Mouse (Mus musculus) right cerebral cortex, postnatal 14 days (tissue): ENCODE data around the gene Ptov1.

Source experiments
- DNase-seq: peaks from one replicate; pipeline ENCODE4 v3.0.0; 2022

Ptov1 gene

GRCm38 (mm10) chr7:44856265-44856916 lies 13.2 kb downstream of the Ptov1 start:
- DNase-seq = no peak

DNA sequence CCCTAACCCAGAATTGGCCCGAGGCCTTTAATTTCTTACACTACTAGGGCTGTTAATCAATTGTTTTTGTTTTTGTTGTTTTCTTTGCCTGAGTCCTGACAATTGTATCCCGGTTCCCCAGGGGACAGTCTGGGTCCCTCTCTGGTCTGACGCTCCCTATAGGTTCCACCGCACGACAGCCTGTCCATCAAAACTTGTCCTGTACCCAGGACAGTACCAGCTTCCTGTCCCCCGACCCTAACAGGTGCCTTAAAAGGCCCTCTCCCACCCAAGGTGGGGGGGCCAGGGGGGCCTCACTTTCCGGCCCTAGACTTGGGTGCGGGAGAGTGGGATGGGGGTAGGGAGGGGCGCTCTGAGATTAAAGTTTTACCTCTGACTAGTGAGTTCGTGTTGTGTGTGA lies 14.6 kb downstream of the Ptov1 start:
- no peak for DNase-seq

- DNase-seq = peak; percentile 72
Observed at GRCm38 (mm10) chr7:44854356-44855031, 15.1 kb downstream of the Ptov1 start.

- DNase-seq = no peak
Observed at GRCm38 (mm10) chr7:44853596-44854355, 15.8 kb downstream of the Ptov1 start.

GRCm38 (mm10) chr7:44853065-44853464 lies 16.5 kb downstream of the Ptov1 start:
- DNase-seq = no peak

- no peak for DNase-seq
Observed at GRCm38 (mm10) chr7:44852259-44853027, 17.1 kb downstream of the Ptov1 start.

DNA sequence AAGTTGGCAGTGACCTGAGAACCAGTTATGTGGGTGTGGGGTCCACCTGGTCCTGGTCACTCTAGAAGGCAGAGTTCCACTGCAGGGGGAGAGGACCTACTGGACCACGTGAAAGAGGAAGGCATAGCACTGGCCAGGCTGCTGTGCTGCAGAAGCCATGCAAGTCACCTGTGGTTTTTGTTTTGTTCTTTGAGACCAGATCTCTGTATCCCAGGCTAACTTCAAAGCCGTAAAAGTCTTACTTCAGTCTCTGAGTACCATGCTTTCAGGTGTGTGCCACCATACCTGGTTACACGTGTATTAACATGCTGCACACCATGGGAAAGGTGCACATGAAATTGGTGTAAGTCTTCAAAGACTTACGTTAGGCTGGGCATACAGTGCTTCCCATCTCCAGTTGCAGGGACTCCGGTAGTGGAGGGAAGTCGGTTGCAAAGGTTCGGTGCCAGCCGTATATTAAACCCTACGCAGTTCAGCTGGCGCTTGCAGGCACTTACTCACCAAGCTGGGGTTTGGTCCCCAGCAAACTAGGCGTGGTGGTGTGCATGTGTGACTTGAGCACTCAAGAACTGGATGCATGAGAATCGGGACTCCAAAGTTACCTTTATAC lies 17.9 kb downstream of the Ptov1 start:
- DNase-seq = no peak

GRCm38 (mm10) chr7:44850789-44851624 lies 18.6 kb downstream of the Ptov1 start:
- no peak for DNase-seq

DNA sequence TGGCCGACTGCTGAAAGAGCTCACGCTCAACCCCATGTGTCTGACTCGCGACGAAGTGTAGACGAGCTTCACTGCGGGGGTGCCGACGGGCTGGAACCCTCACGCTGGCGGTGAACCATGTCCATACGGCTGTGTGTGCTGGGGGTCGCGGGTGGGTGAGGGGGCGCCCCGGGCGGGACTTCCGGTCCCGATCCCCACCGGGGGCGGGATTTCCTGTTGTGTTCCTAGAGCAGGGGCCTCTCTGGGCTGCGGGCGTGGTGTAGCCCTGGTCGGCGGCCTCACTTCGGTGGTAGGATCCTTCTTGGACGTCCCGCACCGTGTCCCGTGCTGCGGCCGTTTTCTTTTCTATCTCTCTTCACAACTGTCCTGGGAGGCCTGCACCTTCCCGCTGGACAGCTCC lies 19.4 kb downstream of the Ptov1 start:
- DNase-seq = peak; percentile 79

DNA sequence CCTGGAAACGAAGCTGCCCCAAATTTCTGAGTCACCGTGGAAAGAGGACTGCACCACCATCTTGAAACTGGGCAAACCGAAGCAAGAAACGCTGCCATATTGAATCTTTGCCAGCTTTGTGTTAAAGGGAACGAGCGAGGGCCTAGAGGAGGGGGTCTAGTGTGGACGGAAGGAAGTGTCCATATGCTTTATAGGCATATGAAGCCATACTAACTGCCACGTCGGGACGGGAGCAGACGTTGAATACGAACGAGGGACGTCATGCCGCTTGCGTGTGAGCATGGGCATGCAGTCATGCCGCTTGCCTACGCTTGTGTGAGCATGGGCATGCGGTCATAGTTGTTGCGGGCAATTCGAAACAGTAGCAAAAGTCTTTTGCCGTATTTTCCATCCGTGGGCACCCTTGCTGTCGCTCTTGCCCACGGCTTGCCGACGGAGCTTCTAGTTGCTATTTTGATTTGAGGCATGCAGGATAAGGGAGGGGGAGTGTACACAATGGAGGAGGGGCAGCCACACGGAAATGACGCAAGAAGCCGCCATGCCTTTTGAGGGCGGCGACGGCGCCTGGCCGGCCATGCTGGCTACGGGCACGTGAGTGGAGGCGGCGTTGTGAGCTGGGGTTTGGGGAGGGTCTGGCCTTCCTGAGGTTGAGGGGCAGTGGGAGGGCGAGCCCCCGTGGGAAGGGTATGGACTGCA lies 20.0 kb downstream of the Ptov1 start:
- peak; percentile 89 for DNase-seq

DNA sequence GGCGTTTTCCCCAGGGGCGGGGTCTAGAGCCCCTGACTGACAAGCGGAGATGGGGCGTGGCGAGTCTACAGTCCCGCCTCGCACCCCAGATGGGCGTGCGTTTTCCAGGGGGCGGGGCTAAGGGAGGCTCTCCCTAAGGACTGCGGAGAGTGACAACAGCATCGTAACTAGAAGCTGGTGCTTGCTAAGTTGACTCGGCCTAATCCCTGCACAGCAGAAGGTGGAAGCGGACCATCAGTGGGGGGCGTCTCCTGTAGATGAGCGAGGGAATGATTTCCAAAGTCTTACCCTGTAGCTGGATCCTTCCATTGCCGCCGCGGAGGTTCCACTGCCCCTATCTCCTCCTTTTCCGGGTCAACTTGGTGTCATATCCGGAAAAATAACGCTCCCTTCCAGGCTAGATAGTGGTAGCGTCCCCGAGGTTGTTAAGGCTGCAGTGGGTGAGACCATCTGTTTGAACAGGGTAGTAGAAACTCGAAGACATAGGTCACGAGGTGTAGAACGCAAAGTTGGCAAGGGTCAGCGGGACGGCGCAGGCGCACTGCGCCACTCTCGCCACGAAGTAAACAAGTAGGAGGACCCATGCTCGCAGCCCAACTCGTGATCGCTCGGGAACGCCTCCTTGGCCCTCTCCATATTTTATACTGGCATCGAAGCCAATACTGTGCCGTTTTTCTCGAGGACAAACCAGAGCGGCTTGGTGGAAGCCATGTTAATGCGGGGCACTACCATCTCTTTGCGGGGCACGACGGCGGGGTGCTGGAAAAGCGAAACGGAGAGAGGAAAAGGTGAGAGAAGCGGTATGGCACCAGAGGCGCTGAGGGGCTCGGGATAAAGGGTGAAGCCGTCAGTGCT lies 20.8 kb downstream of the Ptov1 start, which contains the start of the genes Akt1s1 and Tbc1d17:
Gene Akt1s1 (plus strand): TSS at position 431 of the 855 bp plus-strand sequence.
Gene Tbc1d17 (minus strand): TSS at position 519 of the 855 bp plus-strand sequence.
- peak; percentile 97 for DNase-seq

DNA sequence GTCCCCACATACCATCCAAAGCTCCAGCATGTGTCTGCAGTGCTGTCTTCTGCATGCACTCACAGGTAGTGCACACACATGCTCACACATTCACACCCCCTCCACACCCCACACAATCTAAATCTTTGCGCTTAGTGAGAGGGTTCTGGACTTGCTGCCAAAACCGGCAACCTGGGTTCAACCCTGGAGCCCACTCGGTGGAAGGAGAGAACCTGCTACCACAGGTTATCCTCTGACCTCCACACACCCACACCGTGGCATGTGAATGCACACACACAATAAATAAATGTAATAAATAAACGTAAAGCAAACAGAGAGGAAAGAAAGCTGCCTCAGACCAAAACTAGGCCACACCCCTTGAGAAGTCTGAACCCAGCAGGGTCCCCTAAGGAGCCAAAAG lies 21.8 kb downstream of the Ptov1 start:
- DNase-seq = no peak

DNA sequence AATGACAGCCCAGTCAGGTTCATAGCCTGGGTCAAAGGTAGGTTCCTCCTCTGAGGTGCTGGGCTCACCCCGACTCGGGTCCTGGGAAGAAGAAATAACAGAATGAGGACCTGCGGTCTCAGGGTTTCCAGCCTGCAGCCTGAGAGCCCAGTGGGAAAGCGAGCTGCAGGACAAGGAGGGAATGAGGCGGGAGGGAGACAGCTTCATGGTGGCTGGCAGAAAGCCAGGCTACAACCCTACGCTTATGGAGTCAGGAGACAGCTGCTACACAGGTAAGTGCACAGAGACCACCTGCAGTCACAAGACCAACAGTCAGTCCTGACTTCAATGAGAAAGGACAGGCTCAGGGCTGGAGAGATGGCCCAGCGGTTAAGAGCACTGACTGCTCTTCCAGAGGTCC lies 22.8 kb downstream of the Ptov1 start:
- no peak for DNase-seq

GRCm38 (mm10) chr7:44845006-44845405 lies 24.6 kb downstream of the Ptov1 start:
- no peak for DNase-seq

GRCm38 (mm10) chr7:44841825-44842463 lies 27.6 kb downstream of the Ptov1 start:
- no peak for DNase-seq

DNA sequence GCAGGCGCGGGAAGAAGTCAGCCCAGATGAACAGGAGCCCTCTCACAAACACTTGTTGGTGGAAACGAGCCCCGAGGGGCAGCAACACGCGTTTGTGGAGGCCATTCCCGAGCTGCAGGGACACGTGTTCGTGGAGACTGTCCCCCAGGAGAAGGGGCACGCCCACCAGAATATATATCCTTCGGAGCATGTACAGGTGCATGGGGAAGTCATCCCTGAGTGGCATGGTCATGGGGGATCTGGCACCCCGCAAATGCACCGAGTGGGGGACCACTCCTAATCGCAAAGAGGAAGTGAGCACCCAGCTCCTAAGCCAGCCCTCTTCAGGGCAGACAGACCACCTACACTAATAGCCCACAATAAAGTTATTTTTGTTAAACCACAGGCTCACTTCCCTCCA lies 29.2 kb downstream of the Ptov1 start:
- DNase-seq = no peak

- peak; percentile 64 for DNase-seq
Observed at GRCm38 (mm10) chr7:44839491-44840191, 29.9 kb downstream of the Ptov1 start.

DNA sequence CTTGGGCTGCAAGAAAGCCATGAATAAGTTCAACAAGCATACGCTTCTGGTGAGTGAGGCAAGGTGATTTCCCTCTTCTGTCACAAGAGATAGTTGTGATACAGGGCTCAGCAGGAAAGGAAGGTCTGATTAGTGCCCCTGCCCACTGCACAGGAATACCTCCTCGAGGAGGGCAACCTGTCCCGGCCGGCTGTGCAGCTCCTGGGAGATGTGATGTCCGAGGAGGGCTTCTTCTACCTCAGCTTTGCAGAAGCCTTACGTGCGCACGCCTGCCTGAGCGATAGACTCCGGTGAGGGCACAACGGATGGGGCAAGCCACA lies 30.5 kb downstream of the Ptov1 start:
- DNase-seq = no peak

GRCm38 (mm10) chr7:44838073-44838472 lies 31.5 kb downstream of the Ptov1 start:
- no peak for DNase-seq
